Mouse (Mus musculus) cerebellum, adult 2 months (tissue): ENCODE results near the gene Prr22. TPM values are rescaled to one million over a fixed set of nuclear protein-coding genes. Genes with fewer than 3 reads are reported as not detected.

Experiments used
- DNase-seq, 2 experiments: peaks; one replicate each; pipeline ENCODE4 v3.0.0; 2021
- H3K27ac ChIP-seq: fragments of 200-500 bp; 2 replicates; pipeline ENCODE4 v1.5.1; 2012; ENCODE audit warnings: low read length, control low read depth, inconsistent platforms; ENCODE audit not compliant: insufficient read depth
- H3K27me3 ChIP-seq: fragments of 200-500 bp; 2 replicates; pipeline ENCODE4 v1.6.1; 2012; ENCODE audit warnings: inconsistent platforms, mild to moderate bottlenecking, low read length, moderate library complexity; ENCODE audit not compliant: control insufficient read depth, insufficient read depth
- H3K4me1 ChIP-seq: fragments of 200-500 bp; 2 replicates; pipeline ENCODE4 v1.6.1; 2011; ENCODE audit warnings: low read length; ENCODE audit not compliant: control insufficient read depth, insufficient read depth
- H3K4me3 ChIP-seq: fragments of 200-500 bp; replicated peaks from 2 replicates; pipeline ENCODE3; 2011; ENCODE audit warnings: mild to moderate bottlenecking, low read depth, low read length, control low read depth; ENCODE audit not compliant: insufficient read depth
- CTCF ChIP-seq: fragments of 200-500 bp; IDR thresholded peaks from 2 replicates; pipeline ENCODE4 v1.5.1; 2011; ENCODE audit warnings: low read depth, mild to moderate bottlenecking, control low read depth, low read length, moderate library complexity, borderline replicate concordance; ENCODE audit not compliant: insufficient read depth
- POLR2A ChIP-seq: fragments of 200-500 bp; IDR thresholded peaks from 2 replicates; pipeline ENCODE4 v1.6.1; 2011; ENCODE audit warnings: low read length, control low read depth, borderline replicate concordance; ENCODE audit not compliant: insufficient read depth
- WGBS: fragments of 180-500 bp; shearing (Covaris S2); methylation state at CpG from one replicate; pipeline ENCODE4 v1.1.7; 2018; 5-methylcytosine and 5-hydroxymethylcytosine counted together
- polyA plus RNA-seq: library from polyadenylated mRNA; depleted of rRNA; stranded (reverse); fragments of >200 nt; gene quantifications from 2 replicates; pipeline ENCODE4 v1.2.3, GENCODE M21; 2012

Prr22 gene
- polyA plus RNA-seq, 1 experiment: 3.5 TPM

DNA sequence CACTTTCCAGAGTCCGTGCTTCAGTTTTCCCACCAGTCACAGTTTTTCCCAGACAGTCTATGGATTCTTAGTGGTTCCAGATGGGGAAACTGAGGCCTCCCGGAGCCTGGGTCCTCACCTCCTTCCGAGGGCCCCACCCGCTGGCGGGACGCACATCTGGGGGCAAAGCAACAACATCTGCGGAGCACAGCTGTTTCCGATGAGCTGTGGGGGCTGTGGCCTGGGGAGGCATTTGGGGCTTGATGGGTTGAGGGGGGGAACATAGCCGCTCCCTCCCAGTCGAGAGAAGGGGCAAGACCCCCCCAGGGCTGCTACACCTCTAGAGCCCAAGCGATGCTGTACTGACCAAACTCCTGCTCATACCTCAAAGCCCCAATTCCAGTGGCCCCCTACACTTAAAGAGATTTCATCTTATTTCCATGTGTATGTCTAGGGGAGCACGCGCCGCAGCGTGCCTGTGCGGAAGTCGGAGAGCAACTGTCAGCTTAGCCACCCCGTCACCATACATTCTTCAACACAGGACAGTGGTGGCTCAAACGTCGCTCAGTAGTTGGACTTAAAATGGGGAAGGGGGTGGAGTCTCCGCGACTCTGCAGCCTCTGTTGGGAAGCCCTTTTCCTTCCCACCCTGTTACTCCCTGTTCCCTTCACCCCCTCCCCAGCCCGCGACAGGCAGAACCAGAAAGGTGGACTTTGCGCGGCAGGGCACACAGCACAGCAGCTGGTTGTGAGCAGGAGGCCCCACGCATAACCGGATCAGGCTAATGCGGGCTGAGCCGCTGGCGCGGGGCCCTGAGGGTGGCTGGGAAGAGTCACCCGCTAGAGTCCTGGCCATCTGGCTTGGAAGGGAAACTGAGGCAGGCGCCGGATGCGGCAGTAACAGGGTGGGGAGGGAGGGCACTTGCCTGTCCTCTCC, 15.5 kb upstream of the Prr22 start:
- Histone ChIP-seq H3K27ac (no peak overlapping the region), H3K4me1 (0 out of 2 replicates have a peak, but pooled peaks cover 2% of the 10 kb centered on the region), H3K4me3 (no peak overlapping the region), H3K27me3 (peaks cover 2% of the 10 kb centered on the region; the same call in 1 of the 2 replicates)
- DNase-seq: no peak
- 11% methylated on average over 36 of the region's 36 CpGs for WGBS
- TF ChIP-seq POLR2A: no peak
- no peak for TF ChIP-seq CTCF

- TF ChIP-seq POLR2A (no peak), CTCF (no peak)
- no peak for DNase-seq
- no peak overlapping the region for H3K4me3 ChIP-seq
- no peak overlapping the region for H3K27ac ChIP-seq
- peaks cover 2% of the 10 kb centered on the region; the same call in 1 of the 2 replicates for H3K27me3 ChIP-seq
- WGBS: 2% methylated on average over 51 of the region's 51 CpGs
- H3K4me1 ChIP-seq: 0 out of 2 replicates have a peak, but pooled peaks cover 5% of the 10 kb centered on the region
These were observed 13.2 kb upstream of the Prr22 start for GRCm38 (mm10) chr17:56756703-56757399.

DNA sequence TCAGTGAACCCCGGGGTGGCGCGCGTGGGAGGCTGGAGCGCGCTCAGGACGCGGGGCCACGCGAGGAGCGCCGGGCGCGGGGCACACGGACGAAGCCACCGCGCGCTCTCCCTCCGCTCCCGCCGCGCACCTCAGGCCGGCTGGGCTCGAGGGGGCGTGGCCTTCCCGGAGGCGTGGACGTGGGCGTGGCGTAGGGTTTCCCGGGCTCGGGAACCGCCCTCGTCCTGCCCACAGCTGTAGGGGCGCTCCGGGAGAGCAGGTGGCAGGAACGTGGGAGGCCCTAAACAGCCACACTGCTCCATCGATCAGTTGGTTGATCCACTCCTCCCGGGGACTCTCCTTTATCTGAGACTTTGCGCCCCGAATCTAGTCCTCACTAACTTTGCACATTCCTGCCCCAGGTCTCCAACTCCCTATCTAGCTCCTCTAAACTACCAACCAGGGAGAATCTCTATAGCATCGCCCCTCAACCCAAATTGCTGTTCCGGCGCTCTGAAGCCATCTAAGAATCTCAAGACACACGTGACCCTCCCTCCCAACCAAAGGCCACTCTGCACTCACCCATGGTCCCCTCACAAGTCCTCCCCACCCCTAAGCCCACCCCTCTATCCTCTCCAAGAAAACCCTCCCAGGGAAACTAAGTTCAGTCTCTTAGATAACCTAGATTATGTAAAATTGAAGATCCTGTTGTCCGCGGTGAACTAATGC, 12.5 kb upstream of the Prr22 start, which contains the start of gene Nrtn:
Nrtn (minus strand) TSS at position 115 of the 708 bp plus-strand sequence.
- peaks cover 2% of the 10 kb centered on the region; the same call in 1 of the 2 replicates for H3K27me3 ChIP-seq
- DNase-seq: peak; percentile 42 to 49
- TF ChIP-seq POLR2A: no peak
- TF ChIP-seq CTCF: no peak
- H3K27ac ChIP-seq: no peak within 1 kb of the TSS
- H3K4me3 ChIP-seq: no peak within 1 kb of the TSS
- H3K4me1 ChIP-seq: peaks cover 7% of the 10 kb centered on the region; the same call in 1 of the 2 replicates
- WGBS: 1% methylated on average over 48 of the region's 48 CpGs

GRCm38 (mm10) chr17:56758132-56758531, 11.9 kb upstream of the Prr22 start:
- DNase-seq: peak; percentile 56 to 64
- WGBS: 4% methylated on average over 12 of the region's 12 CpGs
- peak; percentile 48; the same call in 1 of the 2 replicates for TF ChIP-seq CTCF
- no peak for TF ChIP-seq POLR2A
- no peak overlapping the region for H3K4me3 ChIP-seq
- H3K27ac ChIP-seq: no peak overlapping the region
- H3K4me1 ChIP-seq: peaks cover 13% of the 10 kb centered on the region
- H3K27me3 ChIP-seq: peaks cover 2% of the 10 kb centered on the region; the same call in 1 of the 2 replicates

- TF ChIP-seq POLR2A: no peak
- no peak for TF ChIP-seq CTCF
- DNase-seq: no peak
- no peak overlapping the region for H3K4me3 ChIP-seq
- H3K4me1 ChIP-seq: peaks cover 15% of the 10 kb centered on the region
- 49% methylated on average over 7 of the region's 7 CpGs for WGBS
- H3K27me3 ChIP-seq: peaks cover 2% of the 10 kb centered on the region; the same call in 1 of the 2 replicates
- no peak overlapping the region for H3K27ac ChIP-seq
These were observed 10.8 kb upstream of the Prr22 start for GRCm38 (mm10) chr17:56759261-56759660.

DNA sequence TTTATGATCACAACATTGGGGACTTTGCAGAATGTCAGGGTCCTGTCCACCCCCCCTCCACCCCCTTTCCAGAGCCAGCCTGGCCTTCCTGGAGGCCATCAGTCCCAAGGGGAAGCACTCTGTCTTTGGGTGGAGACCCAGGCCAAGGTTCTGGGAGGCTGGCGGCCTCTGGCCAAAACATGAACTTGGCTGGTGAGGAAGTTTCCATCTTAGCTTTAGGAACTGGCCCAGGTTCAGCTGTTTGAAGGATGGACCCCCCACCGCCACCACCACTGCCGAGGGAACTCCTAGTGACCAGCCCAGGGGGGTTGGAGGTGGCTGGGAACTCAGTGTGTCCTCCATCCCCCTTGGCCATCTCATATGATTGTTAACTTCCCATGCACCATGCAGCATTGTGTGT, 9.0 kb upstream of the Prr22 start:
- TF ChIP-seq CTCF (no peak), POLR2A (no peak)
- H3K27ac ChIP-seq: no peak overlapping the region
- 35% methylated on average over 3 of the region's 3 CpGs for WGBS
- H3K27me3 ChIP-seq: peaks cover 2% of the 10 kb centered on the region; the same call in 1 of the 2 replicates
- peaks cover 17% of the 10 kb centered on the region for H3K4me1 ChIP-seq
- peak in 1 of 2 experiments; percentile 28 for DNase-seq
- no peak overlapping the region for H3K4me3 ChIP-seq

- TF ChIP-seq POLR2A (peak; percentile 84; the same call in 1 of the 2 replicates), CTCF (no peak)
- peak overlapping the region; percentile 86 for H3K4me3 ChIP-seq
- WGBS: 1% methylated on average over 15 of the region's 28 CpGs
These were observed 8.0 kb upstream of the Prr22 start for GRCm38 (mm10) chr17:56761991-56762410.

More at GRCm38 (mm10) chr17:56761991-56762410, 8.0 kb upstream of the Prr22 start:
- Histone ChIP-seq H3K4me1 (peaks cover 17% of the 10 kb centered on the region), H3K27ac (peak overlapping the region; percentile 91), H3K27me3 (no peaks in the 10 kb centered on the region)
- DNase-seq: peak; percentile 86 to 89
